Mouse (Mus musculus): Measurements from ENCODE around the gene Cst6. TPM values are rescaled to one million over a fixed set of nuclear protein-coding genes. Genes with fewer than 3 reads are reported as not detected.
A peak's percentile ranks its signal among the peaks of the same experiment; 100 is the strongest.

Gene Cst6
- polyA plus RNA-seq, 1 experiment from 2014 or later = 1.2 TPM

- Histone ChIP-seq H3K9me3 (peaks cover 10% of the 10 kb centered on the region), H3K9ac (no peak overlapping the region)
- 18% methylated on average over 4 of the region's 4 CpGs for WGBS
Measured at GRCm38 (mm10) chr19:5302455-5302854, 46.9 kb downstream of the Cst6 start.

GRCm38 (mm10) chr19:5300588-5300987 lies 48.8 kb downstream of the Cst6 start:
- Histone ChIP-seq H3K4me1 (peaks cover 35% of the 10 kb centered on the region), H3K27me3 (no peaks in the 10 kb centered on the region), H3K4me2 (replicated peaks) (no peak overlapping the region), H3K36me3 (peaks cover 27% of the 10 kb centered on the region), H3K9ac (no peak overlapping the region), H3K27ac (no peak overlapping the region), H3K4me3 (no peak overlapping the region), H3K9me3 (no peaks in the 10 kb centered on the region)
- ATAC-seq (ENCODE audit: low FRiP score, low read depth) = no peak
- WGBS = 69% methylated on average over 6 of the region's 6 CpGs

More at GRCm38 (mm10) chr19:5302455-5302854, 46.9 kb downstream of the Cst6 start:
- no peak overlapping the region for H3K4me3 ChIP-seq
- no peak for ATAC-seq (ENCODE audit: low FRiP score, low read depth)
- no peak overlapping the region for H3K27ac ChIP-seq
- peaks cover 8% of the 10 kb centered on the region for H3K27me3 ChIP-seq
- peaks cover 45% of the 10 kb centered on the region for H3K36me3 ChIP-seq
- H3K4me2 ChIP-seq (replicated peaks) = no peak overlapping the region
- peaks cover 22% of the 10 kb centered on the region for H3K4me1 ChIP-seq

- Histone ChIP-seq H3K36me3 (peaks cover 20% of the 10 kb centered on the region), H3K27me3 (no peaks in the 10 kb centered on the region), H3K27ac (no peak within 1 kb of the TSS; the same call in 1 of the 2 replicates), H3K4me1 (peaks cover 45% of the 10 kb centered on the region), H3K9ac (peak within 1 kb of the TSS; percentile 74), H3K4me3 (peak within 1 kb of the TSS; percentile 53), H3K9me3 (no peaks in the 10 kb centered on the region), H3K4me2 (replicated peaks) (peak within 1 kb of the TSS; percentile 72)
- 6% methylated on average over 32 of the region's 32 CpGs for WGBS
- ATAC-seq (ENCODE audit: low FRiP score, low read depth) = peak; percentile 69
Measured at GRCm38 (mm10) chr19:5297903-5298800, 51.2 kb downstream of the Cst6 start, which contains the start of gene Gal3st3. Gene Gal3st3 (plus strand): TSS chr19:5298331.

GRCm38 (mm10) chr19:5296630-5297029 lies 52.7 kb downstream of the Cst6 start:
- Histone ChIP-seq H3K27ac (no peak overlapping the region), H3K9me3 (no peaks in the 10 kb centered on the region), H3K36me3 (peaks cover 25% of the 10 kb centered on the region), H3K9ac (no peak overlapping the region), H3K4me1 (peaks cover 43% of the 10 kb centered on the region), H3K27me3 (no peaks in the 10 kb centered on the region), H3K4me3 (no peak overlapping the region; the same call in 1 of the 2 replicates), H3K4me2 (replicated peaks) (peak overlapping the region; percentile 74)
- no peak for ATAC-seq (ENCODE audit: low FRiP score, low read depth)
- WGBS = 59% methylated on average over 5 of the region's 5 CpGs

GRCm38 (mm10) chr19:5295736-5296075 lies 53.7 kb downstream of the Cst6 start:
- peak overlapping the region; percentile 72 for H3K9ac ChIP-seq
- H3K4me3 ChIP-seq = peak overlapping the region; percentile 88
- no peaks in the 10 kb centered on the region for H3K9me3 ChIP-seq
- H3K4me1 ChIP-seq = peaks cover 43% of the 10 kb centered on the region
- ATAC-seq (ENCODE audit: low FRiP score, low read depth) = peak; percentile 52
- no peaks in the 10 kb centered on the region for H3K27me3 ChIP-seq
- WGBS = 7% methylated on average over 13 of the region's 13 CpGs
- H3K4me2 ChIP-seq (replicated peaks) = peak overlapping the region; percentile 74
- peak overlapping the region; percentile 87 for H3K27ac ChIP-seq
- H3K36me3 ChIP-seq = peaks cover 34% of the 10 kb centered on the region

- peaks cover 43% of the 10 kb centered on the region for H3K4me1 ChIP-seq
- peaks cover 39% of the 10 kb centered on the region for H3K36me3 ChIP-seq
- peak within 1 kb of the TSS; percentile 88 for H3K4me3 ChIP-seq
- peak; percentile 95 for ATAC-seq (ENCODE audit: low FRiP score, low read depth)
- H3K27me3 ChIP-seq = no peaks in the 10 kb centered on the region
- under 1% methylated on average over 46 of the region's 46 CpGs for WGBS
- H3K27ac ChIP-seq = peak within 1 kb of the TSS; percentile 87
- H3K9me3 ChIP-seq = no peaks in the 10 kb centered on the region
- peak within 1 kb of the TSS; percentile 95 for H3K4me2 ChIP-seq (replicated peaks)
- peak within 1 kb of the TSS; percentile 86 for H3K9ac ChIP-seq
Measured at GRCm38 (mm10) chr19:5294972-5295735, 54.2 kb downstream of the Cst6 start, which contains the start of gene Sf3b2. Gene Sf3b2 (minus strand): TSS chr19:5295455.

Other genes with a start within 250 kb of the Cst6 start
- gene Rab1b, start 242.5 kb downstream of the Cst6 start, polyA plus RNA-seq (2015; fragmentation: Nextera tagmentation; extraction: Ambion mirVana) = 248 and 251 TPM in 2 replicates
- 23.6 and 29.0 TPM in 2 replicates for gene Klc2, start 231.0 kb downstream of the Cst6 start, polyA plus RNA-seq (2015; fragmentation: Nextera tagmentation; extraction: Ambion mirVana)
- 26.7 and 28.9 TPM in 2 replicates for gene Pacs1, start 76.5 kb downstream of the Cst6 start, polyA plus RNA-seq (2015; fragmentation: Nextera tagmentation; extraction: Ambion mirVana)
- 393 and 399 TPM in 2 replicates for gene Sf3b2, start 54.1 kb downstream of the Cst6 start, polyA plus RNA-seq (2015; fragmentation: Nextera tagmentation; extraction: Ambion mirVana)
- gene Gal3st3, start 51.2 kb downstream of the Cst6 start, polyA plus RNA-seq (2015; fragmentation: Nextera tagmentation; extraction: Ambion mirVana) = 9.3 and 9.7 TPM in 2 replicates
- gene Catsper1, start 13.8 kb downstream of the Cst6 start, polyA plus RNA-seq (2015; fragmentation: Nextera tagmentation; extraction: Ambion mirVana) = not detected in 2 replicates
- gene Eif1ad, start 17.2 kb upstream of the Cst6 start, polyA plus RNA-seq (2015; fragmentation: Nextera tagmentation; extraction: Ambion mirVana) = 54.9 and 62.3 TPM in 2 replicates
- 442 and 445 TPM in 2 replicates for gene Banf1, start 17.6 kb upstream of the Cst6 start, polyA plus RNA-seq (2015; fragmentation: Nextera tagmentation; extraction: Ambion mirVana)
- 81.8 and 84.8 TPM in 2 replicates for gene Sart1, start 39.1 kb upstream of the Cst6 start, polyA plus RNA-seq (2015; fragmentation: Nextera tagmentation; extraction: Ambion mirVana)
- 0.15 and 0.31 TPM in 2 replicates for gene Tsga10ip, start 53.0 kb upstream of the Cst6 start, polyA plus RNA-seq (2015; fragmentation: Nextera tagmentation; extraction: Ambion mirVana)
- gene Drap1, start 75.4 kb upstream of the Cst6 start, polyA plus RNA-seq (2015; fragmentation: Nextera tagmentation; extraction: Ambion mirVana) = 301 and 336 TPM in 2 replicates
- 74.6 and 77.9 TPM in 2 replicates for gene AI837181, start 75.6 kb upstream of the Cst6 start, polyA plus RNA-seq (2015; fragmentation: Nextera tagmentation; extraction: Ambion mirVana)
- not detected in 2 replicates for gene Fosl1, start 98.0 kb upstream of the Cst6 start, polyA plus RNA-seq (2015; fragmentation: Nextera tagmentation; extraction: Ambion mirVana)
- 6.2 and 7.0 TPM in 2 replicates for gene Ccdc85b, start 108.3 kb upstream of the Cst6 start, polyA plus RNA-seq (2015; fragmentation: Nextera tagmentation; extraction: Ambion mirVana)
- 129 and 131 TPM in 2 replicates for gene Fibp, start 111.0 kb upstream of the Cst6 start, polyA plus RNA-seq (2015; fragmentation: Nextera tagmentation; extraction: Ambion mirVana)
- gene Ctsw, start 118.9 kb upstream of the Cst6 start, polyA plus RNA-seq (2015; fragmentation: Nextera tagmentation; extraction: Ambion mirVana) = 1.7 and 2.3 TPM in 2 replicates
- 209 and 216 TPM in 2 replicates for gene Efemp2, start 124.4 kb upstream of the Cst6 start, polyA plus RNA-seq (2015; fragmentation: Nextera tagmentation; extraction: Ambion mirVana)
- 40.5 and 42.8 TPM in 2 replicates for gene Mus81, start 138.8 kb upstream of the Cst6 start, polyA plus RNA-seq (2015; fragmentation: Nextera tagmentation; extraction: Ambion mirVana)
- gene Cfl1, start 140.9 kb upstream of the Cst6 start, polyA plus RNA-seq (2015; fragmentation: Nextera tagmentation; extraction: Ambion mirVana) = 2,537 and 2,628 TPM in 2 replicates
- gene 1700020D05Rik, start 154.2 kb upstream of the Cst6 start, polyA plus RNA-seq (2015; fragmentation: Nextera tagmentation; extraction: Ambion mirVana) = not detected in 2 replicates
- 12.1 and 13.4 TPM in 2 replicates for gene Snx32, start 161.0 kb upstream of the Cst6 start, polyA plus RNA-seq (2015; fragmentation: Nextera tagmentation; extraction: Ambion mirVana)
- 1.7 and 3.0 TPM in 2 replicates for gene Ovol1, start 211.1 kb upstream of the Cst6 start, polyA plus RNA-seq (2015; fragmentation: Nextera tagmentation; extraction: Ambion mirVana)
- 2.3 and 2.7 TPM in 2 replicates for gene Ap5b1, start 218.5 kb upstream of the Cst6 start, polyA plus RNA-seq (2015; fragmentation: Nextera tagmentation; extraction: Ambion mirVana)

All from limb, embryonic 13.5 days (tissue).